Mouse (Mus musculus) thymus, adult 2 months (tissue): ENCODE measurements around the gene Gm45337.

Experiments
- CTCF ChIP-seq: fragments of 200-500 bp; IDR thresholded peaks from 2 replicates; pipeline ENCODE4 v1.5.1; 2012; ENCODE audit warnings: mild to moderate bottlenecking, control low read depth, low read length, moderate library complexity, borderline replicate concordance; ENCODE audit not compliant: control insufficient read depth, poor library complexity, insufficient read depth; ENCODE audit errors: extremely low read depth
- POLR2A ChIP-seq: fragments of 200-500 bp; IDR thresholded peaks from 2 replicates; pipeline ENCODE4 v1.6.1; 2012; ENCODE audit warnings: mild to moderate bottlenecking, low read length, control low read depth, moderate library complexity; ENCODE audit not compliant: control insufficient read depth, poor library complexity, insufficient read depth; ENCODE audit errors: extremely low read depth

DNA sequence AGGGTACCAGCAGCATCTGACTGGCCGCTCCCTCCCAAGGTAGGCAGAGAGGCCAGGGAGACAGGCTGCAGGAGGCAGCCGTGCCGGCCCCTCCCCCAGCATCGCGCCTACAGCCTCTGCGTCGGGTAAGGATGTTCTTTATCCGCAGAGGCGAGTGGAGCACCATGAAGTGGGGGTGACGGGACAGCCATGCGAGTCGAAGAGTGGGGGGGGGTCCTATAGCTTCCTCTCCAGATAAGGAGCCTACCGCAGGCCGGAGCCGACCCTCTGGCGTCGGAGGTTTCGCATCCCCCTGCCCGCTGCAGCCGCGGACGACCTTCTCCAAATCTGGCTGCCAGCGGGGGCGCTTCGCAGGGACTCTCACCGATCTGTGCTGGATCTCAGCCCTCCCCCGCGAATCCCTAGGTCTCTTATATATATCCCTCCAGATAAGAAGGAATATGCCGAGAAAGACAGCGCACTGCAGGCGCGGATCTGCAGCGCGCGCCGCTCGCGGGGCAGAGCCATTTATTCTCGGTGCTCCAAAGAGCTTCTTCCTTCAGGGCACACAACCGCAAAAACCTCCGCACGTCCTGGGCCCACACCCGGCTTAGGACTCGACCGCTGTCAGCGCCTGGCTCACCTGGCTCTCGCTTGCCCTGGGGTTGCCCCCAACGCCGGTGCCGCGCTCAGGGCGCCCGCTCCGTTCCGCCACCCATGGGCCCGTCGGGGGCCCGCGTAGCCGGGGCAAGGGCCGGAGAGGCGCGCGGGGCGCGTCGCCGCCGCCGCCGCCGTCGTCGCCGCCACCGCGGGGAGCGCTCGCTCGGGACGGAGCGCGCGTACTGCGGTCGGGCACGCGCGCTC is 49.9 kb downstream of the Gm45337 start:
- TF ChIP-seq CTCF (no peak), POLR2A (no peak)
